Mouse (Mus musculus): Measurements from ENCODE around the gene Fap. TPM values are rescaled to one million over a fixed set of nuclear protein-coding genes. Genes with fewer than 3 reads are reported as not detected.
A peak's percentile ranks its signal among the peaks of the same experiment; 100 is the strongest.

Gene Fap
- polyA plus RNA-seq (2015; fragmentation: Nextera tagmentation; extraction: Ambion mirVana): 26.5 and 37.0 TPM in 2 replicates

- peaks cover 5% of the 10 kb centered on the region; the same call in 1 of the 2 replicates for H3K4me1 ChIP-seq
- 0 out of 2 replicates have a peak within 1 kb of the TSS, but pooled peaks have one; percentile 14 for H3K9ac ChIP-seq
- 25% methylated on average over 12 of the region's 12 CpGs for WGBS
- ATAC-seq (ENCODE audit: insufficient number of reproducible peaks, low FRiP score, low TSS enrichment, low read depth): peak; percentile 78
- peak within 1 kb of the TSS; percentile 41 for H3K4me3 ChIP-seq
- H3K27ac ChIP-seq: peak within 1 kb of the TSS; percentile 88
- H3K27me3 ChIP-seq: no peaks in the 10 kb centered on the region
- no peaks in the 10 kb centered on the region for H3K9me3 ChIP-seq
- H3K4me2 ChIP-seq: peak within 1 kb of the TSS; percentile 42
- no peaks in the 10 kb centered on the region for H3K36me3 ChIP-seq
These were observed at the start of gene Fap for GRCm38 (mm10) chr2:62573753-62574159. TSS of gene Fap (minus strand) at chr2:62574075.

DNA sequence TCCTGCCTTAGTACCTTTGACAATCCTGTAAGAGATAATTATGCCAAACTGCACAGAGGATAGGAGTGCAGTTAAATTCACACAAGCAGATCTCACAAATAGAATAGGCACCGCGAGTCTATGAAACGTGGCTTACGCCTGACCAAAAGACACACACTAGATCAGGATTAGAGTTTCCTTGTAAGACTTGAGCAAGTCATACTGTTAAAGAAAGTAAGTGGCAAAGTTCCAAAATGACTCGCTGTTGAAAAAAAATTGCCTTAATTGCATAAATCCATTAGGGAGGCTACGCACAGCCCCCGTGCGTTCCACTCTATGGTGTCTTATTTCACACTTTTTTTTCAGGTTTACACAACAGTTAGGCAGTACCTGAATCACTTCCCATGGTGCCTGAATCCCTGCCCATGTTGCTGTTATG, 49.2 kb upstream of the Fap start:
- no peaks in the 10 kb centered on the region for H3K27me3 ChIP-seq
- no peak overlapping the region for H3K4me3 ChIP-seq
- H3K4me2 ChIP-seq: no peak overlapping the region
- no peak for ATAC-seq (ENCODE audit: insufficient number of reproducible peaks, low FRiP score, low TSS enrichment, low read depth)
- no peaks in the 10 kb centered on the region for H3K36me3 ChIP-seq
- no peak overlapping the region for H3K27ac ChIP-seq
- WGBS: 50% methylated on average over 8 of the region's 8 CpGs
- H3K9me3 ChIP-seq: no peaks in the 10 kb centered on the region
- no peaks in the 10 kb centered on the region for H3K4me1 ChIP-seq
- H3K9ac ChIP-seq: no peak overlapping the region

DNA sequence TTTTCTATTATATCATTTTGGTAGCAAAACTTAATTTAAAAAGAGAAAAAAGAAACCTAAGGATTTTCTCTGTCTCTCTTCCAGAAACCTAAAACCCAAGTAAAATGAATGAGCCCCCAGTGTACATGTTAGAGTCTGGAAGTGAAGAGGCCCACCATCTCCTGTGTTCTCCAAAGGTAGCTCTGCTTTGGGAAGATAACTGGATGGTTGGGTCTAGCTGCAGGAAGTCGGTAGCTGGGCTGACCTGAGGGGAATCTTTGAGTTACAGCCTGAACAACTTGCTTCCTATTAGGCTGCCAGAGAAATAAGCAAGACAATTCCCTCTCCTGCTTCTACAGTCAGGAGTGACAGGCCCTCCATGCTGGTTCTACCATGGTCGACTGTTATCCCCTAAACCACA, 45.8 kb upstream of the Fap start:
- H3K9ac ChIP-seq: no peak overlapping the region
- H3K27ac ChIP-seq: no peak overlapping the region
- H3K4me2 ChIP-seq: no peak overlapping the region
- WGBS: 64% methylated on average over 2 of the region's 2 CpGs
- no peaks in the 10 kb centered on the region for H3K9me3 ChIP-seq
- H3K4me1 ChIP-seq: no peaks in the 10 kb centered on the region
- no peak overlapping the region for H3K4me3 ChIP-seq
- H3K27me3 ChIP-seq: no peaks in the 10 kb centered on the region
- ATAC-seq (ENCODE audit: insufficient number of reproducible peaks, low FRiP score, low TSS enrichment, low read depth): no peak
- no peaks in the 10 kb centered on the region for H3K36me3 ChIP-seq

GRCm38 (mm10) chr2:62618934-62619341, 45.1 kb upstream of the Fap start:
- WGBS: 81% methylated on average over 7 of the region's 7 CpGs
- ATAC-seq (ENCODE audit: insufficient number of reproducible peaks, low FRiP score, low TSS enrichment, low read depth): no peak

GRCm38 (mm10) chr2:62613133-62613532, 39.3 kb upstream of the Fap start:
- no peak for ATAC-seq (ENCODE audit: insufficient number of reproducible peaks, low FRiP score, low TSS enrichment, low read depth)
- Histone ChIP-seq H3K9ac (no peak overlapping the region), H3K36me3 (no peaks in the 10 kb centered on the region), H3K27me3 (no peaks in the 10 kb centered on the region), H3K4me1 (no peaks in the 10 kb centered on the region), H3K9me3 (no peaks in the 10 kb centered on the region), H3K4me2 (no peak overlapping the region), H3K4me3 (no peak overlapping the region), H3K27ac (no peak overlapping the region)
- 90% methylated on average over 4 of the region's 4 CpGs for WGBS

More at GRCm38 (mm10) chr2:62618934-62619341, 45.1 kb upstream of the Fap start:
- no peak overlapping the region for H3K27ac ChIP-seq
- no peaks in the 10 kb centered on the region for H3K9me3 ChIP-seq
- H3K36me3 ChIP-seq: no peaks in the 10 kb centered on the region
- H3K4me2 ChIP-seq: no peak overlapping the region
- H3K9ac ChIP-seq: no peak overlapping the region
- no peaks in the 10 kb centered on the region for H3K27me3 ChIP-seq
- H3K4me3 ChIP-seq: no peak overlapping the region
- H3K4me1 ChIP-seq: no peaks in the 10 kb centered on the region

GRCm38 (mm10) chr2:62606205-62606604, 32.3 kb upstream of the Fap start:
- Histone ChIP-seq H3K9ac (no peak overlapping the region), H3K4me3 (no peak overlapping the region), H3K4me2 (no peak overlapping the region), H3K27me3 (no peaks in the 10 kb centered on the region), H3K27ac (no peak overlapping the region), H3K9me3 (no peaks in the 10 kb centered on the region), H3K36me3 (no peaks in the 10 kb centered on the region), H3K4me1 (no peaks in the 10 kb centered on the region)
- 79% methylated on average over 16 of the region's 16 CpGs for WGBS
- no peak for ATAC-seq (ENCODE audit: insufficient number of reproducible peaks, low FRiP score, low TSS enrichment, low read depth)

DNA sequence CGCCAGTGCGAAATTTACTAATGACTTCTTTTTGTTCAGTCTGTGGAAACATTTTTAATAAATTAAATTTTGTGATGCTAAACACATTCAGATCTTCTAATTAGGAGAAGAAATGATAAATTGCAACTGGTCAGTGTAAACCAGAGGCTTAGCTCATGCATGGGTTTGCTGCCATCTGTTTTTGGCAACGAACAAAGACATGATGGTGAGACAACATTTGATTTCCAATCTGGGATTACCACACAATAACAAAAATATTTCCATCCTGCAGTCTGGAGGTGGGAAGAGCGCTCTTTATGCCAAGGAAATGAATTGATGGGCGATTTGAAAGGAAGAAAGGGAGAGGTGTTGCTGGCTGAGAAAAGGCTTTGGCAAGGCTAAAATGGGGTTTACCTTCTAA, 29.7 kb upstream of the Fap start:
- Histone ChIP-seq H3K27me3 (no peaks in the 10 kb centered on the region), H3K4me3 (no peak overlapping the region), H3K9ac (no peak overlapping the region), H3K4me1 (no peaks in the 10 kb centered on the region), H3K36me3 (no peaks in the 10 kb centered on the region), H3K27ac (no peak overlapping the region), H3K4me2 (no peak overlapping the region), H3K9me3 (no peaks in the 10 kb centered on the region)
- ATAC-seq (ENCODE audit: insufficient number of reproducible peaks, low FRiP score, low TSS enrichment, low read depth): no peak
- 82% methylated on average over 5 of the region's 5 CpGs for WGBS

- WGBS: 77% methylated on average over 5 of the region's 5 CpGs
- H3K9me3 ChIP-seq: no peaks in the 10 kb centered on the region
These were observed 22.7 kb upstream of the Fap start for GRCm38 (mm10) chr2:62596586-62596985.

GRCm38 (mm10) chr2:62594491-62594890, 20.6 kb upstream of the Fap start:
- no peak overlapping the region for H3K9ac ChIP-seq

More at GRCm38 (mm10) chr2:62596586-62596985, 22.7 kb upstream of the Fap start:
- Histone ChIP-seq H3K36me3 (no peaks in the 10 kb centered on the region), H3K4me1 (no peaks in the 10 kb centered on the region), H3K27ac (no peak overlapping the region), H3K9ac (no peak overlapping the region), H3K27me3 (no peaks in the 10 kb centered on the region), H3K4me3 (no peak overlapping the region), H3K4me2 (no peak overlapping the region)
- ATAC-seq (ENCODE audit: insufficient number of reproducible peaks, low FRiP score, low TSS enrichment, low read depth): no peak

GRCm38 (mm10) chr2:62591555-62591954, 17.7 kb upstream of the Fap start:
- Histone ChIP-seq H3K4me2 (no peak overlapping the region), H3K9ac (no peak overlapping the region), H3K4me3 (no peak overlapping the region), H3K4me1 (no peaks in the 10 kb centered on the region; the same call in 1 of the 2 replicates), H3K9me3 (no peaks in the 10 kb centered on the region), H3K36me3 (no peaks in the 10 kb centered on the region), H3K27me3 (no peaks in the 10 kb centered on the region), H3K27ac (no peak overlapping the region)
- 81% methylated on average over 3 of the region's 3 CpGs for WGBS
- ATAC-seq (ENCODE audit: insufficient number of reproducible peaks, low FRiP score, low TSS enrichment, low read depth): no peak

More at GRCm38 (mm10) chr2:62594491-62594890, 20.6 kb upstream of the Fap start:
- Histone ChIP-seq H3K4me1 (no peaks in the 10 kb centered on the region), H3K4me2 (no peak overlapping the region), H3K9me3 (no peaks in the 10 kb centered on the region), H3K4me3 (no peak overlapping the region), H3K27me3 (no peaks in the 10 kb centered on the region), H3K27ac (no peak overlapping the region), H3K36me3 (no peaks in the 10 kb centered on the region)
- 70% methylated on average over 2 of the region's 2 CpGs for WGBS
- ATAC-seq (ENCODE audit: insufficient number of reproducible peaks, low FRiP score, low TSS enrichment, low read depth): no peak

GRCm38 (mm10) chr2:62589333-62589732, 15.5 kb upstream of the Fap start:
- Histone ChIP-seq H3K4me3 (no peak overlapping the region), H3K27me3 (no peaks in the 10 kb centered on the region), H3K9me3 (no peaks in the 10 kb centered on the region), H3K9ac (no peak overlapping the region), H3K4me2 (no peak overlapping the region), H3K4me1 (no peaks in the 10 kb centered on the region; the same call in 1 of the 2 replicates), H3K27ac (no peak overlapping the region), H3K36me3 (no peaks in the 10 kb centered on the region)
- WGBS: 39% methylated on average over 4 of the region's 4 CpGs
- ATAC-seq (ENCODE audit: insufficient number of reproducible peaks, low FRiP score, low TSS enrichment, low read depth): no peak

DNA sequence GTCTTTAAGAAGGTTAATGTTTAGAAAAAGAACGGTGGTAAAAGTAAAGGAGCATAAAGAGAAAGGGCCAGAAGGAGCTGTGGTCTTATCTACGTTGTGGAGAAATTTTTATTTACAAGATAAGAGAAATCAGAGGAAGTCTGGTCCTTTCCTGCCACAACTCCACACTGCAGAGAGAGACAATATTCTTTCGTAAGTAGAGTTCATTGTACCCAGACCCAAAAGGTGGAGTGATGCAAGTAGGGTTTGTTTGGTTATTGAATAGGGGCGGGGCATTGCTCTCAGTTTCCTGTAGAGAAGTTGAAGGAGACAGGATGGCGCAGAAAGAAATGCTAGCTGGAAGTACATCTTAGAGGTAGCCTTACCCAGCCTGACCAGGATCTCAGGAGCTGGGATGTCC, 11.9 kb upstream of the Fap start:
- Histone ChIP-seq H3K27me3 (no peaks in the 10 kb centered on the region), H3K4me3 (no peak overlapping the region), H3K27ac (no peak overlapping the region), H3K9ac (no peak overlapping the region), H3K36me3 (no peaks in the 10 kb centered on the region), H3K4me2 (no peak overlapping the region), H3K9me3 (no peaks in the 10 kb centered on the region), H3K4me1 (no peaks in the 10 kb centered on the region; the same call in 1 of the 2 replicates)
- 85% methylated on average over 5 of the region's 5 CpGs for WGBS
- ATAC-seq (ENCODE audit: insufficient number of reproducible peaks, low FRiP score, low TSS enrichment, low read depth): no peak

DNA sequence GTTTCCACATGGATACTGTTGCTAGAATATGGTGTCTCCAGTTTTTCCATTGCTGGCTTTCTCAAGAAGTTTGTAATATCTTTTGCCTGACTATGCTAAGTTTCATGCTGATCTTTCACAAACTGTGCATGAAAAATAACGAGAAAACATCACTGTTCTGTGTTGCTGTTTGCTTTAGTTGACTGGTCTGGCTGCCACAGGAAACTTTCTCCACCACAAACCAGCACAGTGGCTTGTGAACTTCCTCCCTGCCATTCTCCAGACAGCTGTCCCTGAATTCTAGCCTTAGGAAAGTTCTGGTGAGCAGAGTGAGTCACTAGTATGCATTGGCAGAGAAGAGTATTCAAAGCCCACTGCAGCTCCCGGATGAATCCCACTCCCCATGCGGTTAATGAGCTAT, 1.1 kb upstream of the Fap start:
- no peak overlapping the region for H3K4me2 ChIP-seq
- H3K4me3 ChIP-seq: no peak overlapping the region
- H3K9ac ChIP-seq: no peak overlapping the region
- ATAC-seq (ENCODE audit: insufficient number of reproducible peaks, low FRiP score, low TSS enrichment, low read depth): no peak
- H3K4me1 ChIP-seq: peaks cover 5% of the 10 kb centered on the region; the same call in 1 of the 2 replicates
- 61% methylated on average over 3 of the region's 3 CpGs for WGBS
- H3K36me3 ChIP-seq: no peaks in the 10 kb centered on the region
- H3K27me3 ChIP-seq: no peaks in the 10 kb centered on the region
- H3K9me3 ChIP-seq: no peaks in the 10 kb centered on the region
- peak overlapping the region; percentile 88 for H3K27ac ChIP-seq
